8 mouse cellular contexts compared by ENCODE assay signal in the genomic region with DNA sequence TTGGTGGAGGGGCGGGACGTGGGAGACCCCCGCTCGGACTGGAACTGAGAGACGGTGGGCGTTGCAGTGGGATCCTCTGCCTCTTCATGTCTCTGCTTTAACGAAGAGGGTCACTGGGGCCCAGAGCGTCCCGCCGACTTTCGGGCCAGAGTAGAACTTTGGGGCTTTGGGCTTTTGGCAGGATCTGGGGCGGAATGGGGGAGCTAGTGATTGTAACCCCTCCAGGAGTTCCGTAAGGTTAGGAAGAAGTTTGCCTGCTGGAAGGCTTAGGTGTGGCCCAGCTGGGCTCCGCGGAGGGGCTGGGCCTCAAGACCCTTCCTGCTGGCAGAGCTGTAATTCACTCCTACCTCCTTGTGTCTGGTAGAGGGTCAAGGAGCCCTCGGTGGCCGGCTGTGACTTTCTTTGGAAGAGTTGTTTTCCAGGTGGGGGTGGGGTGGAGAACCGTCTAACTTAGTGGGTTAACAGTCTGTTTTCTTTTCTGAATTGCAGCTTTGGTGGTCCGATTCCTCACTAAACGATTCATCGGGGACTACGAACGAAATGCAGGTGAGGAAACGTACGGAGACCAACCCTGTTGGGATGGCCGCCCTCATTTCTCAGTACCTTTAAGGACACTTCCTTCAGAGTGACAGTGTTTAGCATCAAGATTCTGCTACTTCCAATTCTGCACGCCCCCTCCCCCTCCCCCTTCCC. TPM values are rescaled to one million over a fixed set of nuclear protein-coding genes. Genes with fewer than 3 reads are reported as not detected.
DNase-seq lines count a peak whose midpoint lies in the region; ATAC-seq lines count a peak whose summit lies in the region.

No protein-coding gene starts in this region.

- H3K4me1 ChIP-seq in neural tube, embryonic 11.5 days (ENCODE audit: control insufficient read depth, insufficient read depth, low read length): peaks cover 25% of the 10 kb centered on the region
- peaks cover 35% of the 10 kb centered on the region for H3K4me1 ChIP-seq in intestine, embryonic 14.5 days (replicated peaks; ENCODE audit: control insufficient read depth, insufficient read depth, low read length)
- H3K4me1 ChIP-seq in neural tube, embryonic 12.5 days: peaks cover 43% of the 10 kb centered on the region

- H3K9ac ChIP-seq in neural tube, embryonic 11.5 days (ENCODE audit: low read length): peak overlapping the region; percentile 87
- H3K9ac ChIP-seq in intestine, embryonic 14.5 days (ENCODE audit: low read length): peak overlapping the region; percentile 91
- peak overlapping the region; percentile 85 for H3K9ac ChIP-seq in neural tube, embryonic 12.5 days

- no peaks in the 10 kb centered on the region for H3K9me3 ChIP-seq in neural tube, embryonic 11.5 days (ENCODE audit: control insufficient read depth, low read length)
- H3K9me3 ChIP-seq in intestine, embryonic 14.5 days (ENCODE audit: control insufficient read depth, low read length): no peaks in the 10 kb centered on the region
- no peaks in the 10 kb centered on the region for H3K9me3 ChIP-seq in neural tube, embryonic 12.5 days

- H3K36me3 ChIP-seq in neural tube, embryonic 11.5 days (ENCODE audit: control insufficient read depth, insufficient read depth, low read length): peaks cover 12% of the 10 kb centered on the region
- H3K36me3 ChIP-seq in intestine, embryonic 14.5 days (ENCODE audit: control insufficient read depth, insufficient read depth, low read length): peaks cover 34% of the 10 kb centered on the region
- H3K36me3 ChIP-seq in neural tube, embryonic 12.5 days: peaks cover 11% of the 10 kb centered on the region

- DNase-seq in adrenal gland, postnatal 10 days: peak; percentile 22
- DNase-seq in adrenal gland, postnatal 36 days: no peak
- peak; percentile 62 for DNase-seq in neural tube, embryonic 11.5 days (ENCODE audit: low spot score)
- DNase-seq in neural tube, embryonic 10.5 days (ENCODE audit: extremely low spot score, low spot score): no peak
- no peak for DNase-seq in intestine, embryonic 14.5 days (ENCODE audit: low spot score)
- no peak for DNase-seq in ovary, postnatal 14 days (ENCODE audit: low spot score)
- DNase-seq in urinary bladder, postnatal 36 days (ENCODE audit: low spot score in 2 of 2): no peak

- H3K27ac ChIP-seq in neural tube, embryonic 11.5 days (ENCODE audit: low read depth, low read length): peak overlapping the region; percentile 79
- peak overlapping the region; percentile 80 for H3K27ac ChIP-seq in intestine, embryonic 14.5 days (ENCODE audit: low read depth)
- peak overlapping the region; percentile 75; the same call in 1 of the 2 replicates for H3K27ac ChIP-seq in neural tube, embryonic 12.5 days

- 0% methylated on average over 27 of the region's 27 CpGs for WGBS in neural tube, embryonic 11.5 days
- WGBS in intestine, embryonic 14.5 days: under 1% methylated on average over 25 of the region's 27 CpGs
- WGBS in neural tube, embryonic 12.5 days: 2% methylated on average over 27 of the region's 27 CpGs

- H3K4me2 ChIP-seq in neural tube, embryonic 11.5 days (ENCODE audit: low read depth): peak overlapping the region; percentile 87
- peak overlapping the region; percentile 98 for H3K4me2 ChIP-seq in intestine, embryonic 14.5 days (ENCODE audit: low read length)
- peak overlapping the region; percentile 81 for H3K4me2 ChIP-seq in neural tube, embryonic 12.5 days (replicated peaks)

- peak; percentile 54 for ATAC-seq in neural tube, embryonic 11.5 days (ENCODE audit: insufficient read depth, low FRiP score, low TSS enrichment)
- ATAC-seq in intestine, embryonic 14.5 days (replicated peaks; ENCODE audit: low FRiP score, low TSS enrichment, low read depth): no peak; the same call in 1 of the 2 replicates
- peak; percentile 55 for ATAC-seq in neural tube, embryonic 12.5 days (ENCODE audit: low FRiP score, low read depth)

- H3K4me3 ChIP-seq in neural tube, embryonic 11.5 days (ENCODE audit: low read depth, low read length): peak overlapping the region; percentile 90
- H3K4me3 ChIP-seq in intestine, embryonic 14.5 days (ENCODE audit: low read depth, low read length): peak overlapping the region; percentile 79
- H3K4me3 ChIP-seq in neural tube, embryonic 12.5 days: peak overlapping the region; percentile 86

- no peaks in the 10 kb centered on the region for H3K27me3 ChIP-seq in neural tube, embryonic 11.5 days (ENCODE audit: control insufficient read depth, insufficient read depth, low read length)
- no peaks in the 10 kb centered on the region for H3K27me3 ChIP-seq in intestine, embryonic 14.5 days (replicated peaks; ENCODE audit: control insufficient read depth, insufficient read depth, low read length)
- H3K27me3 ChIP-seq in neural tube, embryonic 12.5 days (replicated peaks): 0 out of 2 replicates have a peak, but pooled peaks cover 3% of the 10 kb centered on the region

RNA-seq across cellular contexts. Expression of a gene that starts 0.7 kb away (rescaled TPM):
- 10 to 100 TPM; 15.7 to 18.6 TPM for total RNA-seq in adrenal gland, postnatal 10 days (2021)
- total RNA-seq in adrenal gland, postnatal 36 days (2021): 10 to 100 TPM; 18.1 to 24.3 TPM
- 38.7 and 41.3 TPM in 2 replicates for polyA plus RNA-seq in neural tube, embryonic 11.5 days (2014; fragmentation: Nextera tagmentation; extraction: Ambion mirVana)
- polyA plus RNA-seq in intestine, embryonic 14.5 days (2014; fragmentation: Nextera tagmentation; extraction: Ambion mirVana): 39.6 and 43.8 TPM in 2 replicates
- polyA plus RNA-seq in neural tube, embryonic 12.5 days (2016; fragmentation: Nextera tagmentation; extraction: Ambion mirVana): 38.2 and 41.7 TPM in 2 replicates

Comparison
In these comparisons a context has a peak if more than half of its experiments do, and no peak if none do; other contexts are left out.
1. DNase-seq: peak in adrenal gland, postnatal 10 days (single experiment) and neural tube, embryonic 11.5 days (single experiment); none in adrenal gland, postnatal 36 days (0 of 2), neural tube, embryonic 10.5 days (single experiment), intestine, embryonic 14.5 days (single experiment), ovary, postnatal 14 days (single experiment) and urinary bladder, postnatal 36 days (0 of 2).
2. Peak in every context shown above with its lines, with median percentiles within 50 percentile points of each other: H3K27ac ChIP-seq, H3K4me2 ChIP-seq, H3K4me3 ChIP-seq and H3K9ac ChIP-seq.